Mouse (Mus musculus) liver, embryonic 14.5 days (tissue): ENCODE measurements around the gene Ppp2r5c. TPM values are rescaled to one million over a fixed set of nuclear protein-coding genes. Genes with fewer than 3 reads are reported as not detected.

Experiments used
- ATAC-seq: fragments of 200-750 bp; cut with Nextera tagmentation; 2 replicates; pipeline ENCODE4 v1.8.0; 2017; ENCODE audit warnings: moderate number of reproducible peaks, mild to moderate bottlenecking, moderate library complexity; ENCODE audit not compliant: insufficient read depth
- DNase-seq, 3 experiments: peaks; one replicate each; pipeline ENCODE4 v3.0.0-alpha.2; 2012 to 2013; ENCODE audit warnings: low read depth in 3 of 3, low spot score in 3 of 3
- H3K27ac ChIP-seq: fragments of 300-500 bp; sonication (generic); 2 replicates; pipeline ENCODE4 v1.5.1; 2014; ENCODE audit warnings: moderate library complexity, mild to moderate bottlenecking, control low read depth, inconsistent platforms
- H3K27me3 ChIP-seq: fragments of 300-500 bp; sonication (generic); 2 replicates; pipeline ENCODE4 v1.6.1; 2014; ENCODE audit warnings: mild to moderate bottlenecking, low read length, moderate library complexity; ENCODE audit not compliant: control insufficient read depth, insufficient read depth
- H3K36me3 ChIP-seq: fragments of 300-500 bp; sonication (generic); replicated peaks from 2 replicates; pipeline ENCODE4 v1.6.1; 2014; ENCODE audit warnings: low read depth; ENCODE audit not compliant: control insufficient read depth, insufficient read depth
- H3K4me1 ChIP-seq, 2 experiments: fragments of 200-500 bp in 1 of 2; fragments of 300-500 bp in 1 of 2; sonication (generic) in 1 of 2; replicated peaks; 2 replicates each; pipeline ENCODE4 v1.6.1; 2012 to 2014; ENCODE audit warnings: antibody characterized with exemption in 1 of 2, inconsistent platforms in 1 of 2, low read length in 1 of 2; ENCODE audit not compliant: control insufficient read depth in 2 of 2, insufficient read depth in 2 of 2
- H3K4me2 ChIP-seq: fragments of 300-500 bp; sonication (generic); 2 replicates; pipeline ENCODE4 v1.6.1; 2014; ENCODE audit warnings: low read depth, mild to moderate bottlenecking, control low read depth, moderate library complexity
- H3K4me3 ChIP-seq, 2 experiments: fragments of 200-500 bp in 1 of 2; fragments of 300-500 bp in 1 of 2; sonication (generic) in 1 of 2; 2 replicates each; pipeline ENCODE4 v1.5.1; 2012 to 2014; ENCODE audit warnings: low read depth in 2 of 2, low read length in 2 of 2, mild to moderate bottlenecking in 2 of 2, control low read depth in 1 of 2, inconsistent platforms in 1 of 2, moderate library complexity in 1 of 2; ENCODE audit not compliant: insufficient read depth in 1 of 2
- H3K9ac ChIP-seq: fragments of 300-500 bp; sonication (generic); replicated peaks from 2 replicates; pipeline ENCODE4 v1.6.1; 2014; ENCODE audit warnings: mild to moderate bottlenecking, control low read depth, moderate library complexity
- H3K9me3 ChIP-seq: fragments of 300-500 bp; sonication (generic); 2 replicates; pipeline ENCODE4 v1.6.1; 2016; ENCODE audit warnings: low read length, mixed read lengths; ENCODE audit not compliant: control insufficient read depth
- CTCF ChIP-seq: IDR thresholded peaks from 2 replicates; pipeline ENCODE4 v1.5.1; 2016; ENCODE audit warnings: antibody characterized with exemption, low read depth, control low read depth
- EP300 ChIP-seq: IDR thresholded peaks from 2 replicates; pipeline ENCODE4 v1.6.1; 2016; ENCODE audit warnings: antibody characterized with exemption, low read depth
- WGBS: fragments of 180-500 bp; shearing (Covaris S2); extraction: QIAGEN DNeasy Blood & Tissue Kit; methylation state at CpG from one replicate; pipeline ENCODE4 v1.1.7; 2014; ENCODE audit not compliant: insufficient replicate concordance; 5-methylcytosine and 5-hydroxymethylcytosine counted together
- polyA plus RNA-seq, 2 experiments: library from polyadenylated mRNA; depleted of rRNA in 1 of 2; stranded (reverse) in 1 of 2; unstranded in 1 of 2; fragments of >200 nt; fragmentation: Nextera tagmentation in 1 of 2; extraction: Ambion mirVana in 1 of 2; gene quantifications; 2 replicates each; pipeline versions ENCODE4 v1.2.1 to v1.2.3; 2012 to 2014

Gene Ppp2r5c
- polyA plus RNA-seq, 2 experiments, result 22.6 to 70.8 TPM

DNA sequence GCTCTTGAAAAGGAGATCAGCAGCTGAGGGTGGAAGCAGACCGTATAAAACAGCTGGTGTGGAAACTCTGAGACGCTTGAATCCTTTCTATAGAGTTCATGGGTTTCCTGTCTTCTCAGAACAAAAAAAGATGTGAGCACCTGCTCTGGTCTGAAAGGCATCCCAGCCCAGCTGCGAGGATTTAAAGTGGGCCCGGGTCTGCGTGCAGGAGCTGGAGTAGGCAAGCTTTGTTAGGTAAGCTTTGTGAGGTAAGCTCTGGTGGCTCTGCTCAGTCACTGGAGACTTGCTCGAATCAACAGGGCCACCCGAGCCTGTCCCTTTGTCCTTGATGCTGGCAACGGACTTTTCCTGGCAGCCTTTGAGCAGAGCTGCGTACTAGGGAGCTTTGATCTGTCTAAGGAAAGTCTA, 31.7 kb downstream of the Ppp2r5c start:
- Histone ChIP-seq H3K27me3 (no peaks in the 10 kb centered on the region), H3K4me3 (no peak overlapping the region), H3K9me3 (no peaks in the 10 kb centered on the region), H3K9ac (no peak overlapping the region), H3K4me1 (0 out of 4 replicates have a peak, but pooled peaks cover under 1 to 2% of the 10 kb centered on the region in 2 experiments), H3K36me3 (no peaks in the 10 kb centered on the region), H3K4me2 (no peak overlapping the region), H3K27ac (no peak overlapping the region)
- TF ChIP-seq EP300, result no peak
- WGBS, result 75% methylated on average over 9 of the region's 9 CpGs
- no peak for DNase-seq
- no peak for ATAC-seq

- Histone ChIP-seq H3K27ac (no peak overlapping the region), H3K9ac (no peak overlapping the region), H3K4me2 (no peak overlapping the region), H3K9me3 (no peaks in the 10 kb centered on the region), H3K4me1 (peaks cover 4 to 7% of the 10 kb centered on the region in 2 experiments; a peak in 2 of 4 replicates), H3K36me3 (no peaks in the 10 kb centered on the region), H3K27me3 (no peaks in the 10 kb centered on the region), H3K4me3 (no peak overlapping the region)
- WGBS, result 85% methylated on average over 12 of the region's 12 CpGs
- DNase-seq (no peak), ATAC-seq (no peak)
- TF ChIP-seq EP300 (no peak), CTCF (no peak)
These were observed 32.3 kb downstream of the Ppp2r5c start for GRCm38 (mm10) chr12:110479268-110479667.

DNA sequence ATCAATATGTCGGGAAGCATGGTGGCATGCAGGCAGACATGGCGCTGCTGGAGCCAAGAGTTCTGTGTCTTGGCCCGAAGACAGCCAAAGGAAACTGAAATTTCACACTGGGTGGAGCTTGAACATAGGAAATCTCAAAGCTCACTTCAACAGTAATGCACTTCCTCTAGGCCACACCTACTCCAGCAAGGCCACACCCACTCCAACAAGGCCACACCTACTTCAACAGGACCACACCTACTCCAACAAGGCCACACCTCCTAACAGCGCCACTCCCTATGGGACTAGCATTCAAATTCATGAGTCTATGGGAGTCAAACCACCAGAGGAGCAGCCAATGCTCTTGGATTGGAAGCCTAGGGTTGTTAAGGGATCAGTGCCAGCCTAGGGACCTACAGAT, 33.8 kb downstream of the Ppp2r5c start:
- H3K27me3 ChIP-seq, result no peaks in the 10 kb centered on the region
- no peaks in the 10 kb centered on the region for H3K36me3 ChIP-seq
- TF ChIP-seq CTCF (no peak), EP300 (no peak)
- no peak overlapping the region for H3K9ac ChIP-seq
- H3K4me1 ChIP-seq, result peaks cover 4 to 12% of the 10 kb centered on the region in 2 experiments; a peak in 2 of 4 replicates
- DNase-seq, result no peak
- ATAC-seq, result peak; percentile 9; the same call in 1 of the 2 replicates
- no peaks in the 10 kb centered on the region for H3K9me3 ChIP-seq
- 82% methylated on average over 4 of the region's 4 CpGs for WGBS
- no peak overlapping the region for H3K4me3 ChIP-seq
- H3K4me2 ChIP-seq, result no peak overlapping the region
- no peak overlapping the region for H3K27ac ChIP-seq

- Histone ChIP-seq H3K27ac (no peak overlapping the region), H3K27me3 (no peaks in the 10 kb centered on the region), H3K9me3 (no peaks in the 10 kb centered on the region), H3K36me3 (no peaks in the 10 kb centered on the region), H3K4me1 (peaks cover 13 to 37% of the 10 kb centered on the region in 2 experiments), H3K9ac (no peak overlapping the region), H3K4me2 (peak overlapping the region; percentile 96; the same call in 1 of the 2 replicates), H3K4me3 (no peak overlapping the region)
- 55% methylated on average over 6 of the region's 6 CpGs for WGBS
- DNase-seq (no peak), ATAC-seq (no peak)
- TF ChIP-seq CTCF (no peak), EP300 (no peak)
These were observed 36.8 kb downstream of the Ppp2r5c start for GRCm38 (mm10) chr12:110483761-110484160.

- Histone ChIP-seq H3K9me3 (no peaks in the 10 kb centered on the region), H3K9ac (peak overlapping the region; percentile 94), H3K27ac (peak overlapping the region; percentile 96), H3K4me3 (peak overlapping the region; percentile 64 to 77), H3K4me2 (peak overlapping the region; percentile 96), H3K36me3 (no peaks in the 10 kb centered on the region), H3K27me3 (no peaks in the 10 kb centered on the region), H3K4me1 (peaks cover 13 to 38% of the 10 kb centered on the region in 2 experiments)
- 2% methylated on average over 17 of the region's 17 CpGs for WGBS
- peak; percentile 73 for ATAC-seq
- TF ChIP-seq EP300 (no peak), CTCF (no peak)
- DNase-seq, result peak; percentile 43 to 68 (median 49)
These were observed 38.1 kb downstream of the Ppp2r5c start for GRCm38 (mm10) chr12:110484824-110485584.
